Mouse (Mus musculus) hindbrain, embryonic 11.5 days (tissue): ENCODE measurements around the gene Unk. TPM values are rescaled to one million over a fixed set of nuclear protein-coding genes. Genes with fewer than 3 reads are reported as not detected.
"Not testable (repeated sequence)": the region's sequence is repeated elsewhere in the genome, so short reads cannot be mapped to it uniquely, and the experiment has no call there.

Source experiments
- ATAC-seq: fragments of 200-750 bp; cut with Nextera tagmentation; 2 replicates; pipeline ENCODE4 v1.8.0; 2017; ENCODE audit warnings: mild to moderate bottlenecking, moderate TSS enrichment, moderate library complexity; ENCODE audit not compliant: low FRiP score
- DNase-seq: peaks from one replicate; pipeline ENCODE4 v3.0.0-alpha.2; 2015; ENCODE audit warnings: low spot score
- H3K27ac ChIP-seq: fragments of 300-500 bp; sonication (generic); 2 replicates; pipeline ENCODE4 v1.5.1; 2014; ENCODE audit warnings: mild to moderate bottlenecking, low read depth, low read length
- H3K27me3 ChIP-seq: fragments of 300-500 bp; sonication (generic); 2 replicates; pipeline ENCODE4 v1.6.1; 2014; ENCODE audit warnings: mild to moderate bottlenecking, low read length, moderate library complexity, mixed read lengths; ENCODE audit not compliant: control insufficient read depth, insufficient read depth
- H3K36me3 ChIP-seq: fragments of 300-500 bp; sonication (generic); 2 replicates; pipeline ENCODE4 v1.6.1; 2014; ENCODE audit warnings: mild to moderate bottlenecking, low read length, moderate library complexity, mixed read lengths; ENCODE audit not compliant: control insufficient read depth, insufficient read depth
- H3K4me1 ChIP-seq: fragments of 300-500 bp; sonication (generic); replicated peaks from 2 replicates; pipeline ENCODE4 v1.6.1; 2014; ENCODE audit warnings: low read length, mixed read lengths; ENCODE audit not compliant: control insufficient read depth, insufficient read depth
- H3K4me2 ChIP-seq: fragments of 300-500 bp; sonication (generic); replicated peaks from 2 replicates; pipeline ENCODE4 v1.6.1; 2014; ENCODE audit warnings: mild to moderate bottlenecking, low read depth, low read length
- H3K4me3 ChIP-seq: fragments of 300-500 bp; sonication (generic); 2 replicates; pipeline ENCODE4 v1.5.1; 2014; ENCODE audit warnings: low read depth, low read length
- H3K9ac ChIP-seq: fragments of 300-500 bp; sonication (generic); 2 replicates; pipeline ENCODE4 v1.6.1; 2014; ENCODE audit warnings: low read depth, low read length
- H3K9me3 ChIP-seq: fragments of 300-500 bp; sonication (generic); 2 replicates; pipeline ENCODE4 v1.6.1; 2016; ENCODE audit warnings: low read length; ENCODE audit not compliant: control insufficient read depth
- WGBS: fragments of 180-500 bp; shearing (Covaris S2); extraction: QIAGEN DNeasy Blood & Tissue Kit; methylation state at CpG from one replicate; pipeline ENCODE4 v1.1.7; 2014; 5-methylcytosine and 5-hydroxymethylcytosine counted together
- polyA plus RNA-seq: library from polyadenylated mRNA; unstranded; fragments of >200 nt; fragmentation: Nextera tagmentation; extraction: Ambion mirVana; gene quantifications from 2 replicates; pipeline ENCODE4 v1.2.1, GENCODE M21; 2014

Gene Unk
- polyA plus RNA-seq, 1 experiment from 2014 or later = 26.9 TPM

DNA sequence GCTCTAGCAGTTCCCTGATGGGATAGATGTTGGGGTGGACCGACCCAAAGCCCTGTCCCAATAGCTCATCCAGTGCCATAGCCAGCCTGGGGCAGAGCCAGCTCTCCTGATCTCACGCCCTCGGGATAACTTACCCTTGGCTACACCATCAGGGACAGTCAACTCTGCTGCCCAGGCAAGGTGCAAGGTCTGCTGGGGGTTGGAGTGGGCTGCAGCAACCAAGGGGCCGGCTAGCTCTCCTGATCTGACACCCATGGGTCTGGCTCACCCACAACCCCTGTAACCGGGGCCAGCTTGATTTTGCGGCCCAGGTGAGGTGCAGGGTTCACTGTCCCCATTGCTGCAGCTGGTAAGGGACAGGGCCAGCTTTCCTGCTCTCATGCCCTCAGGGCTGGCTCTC, 61.5 kb downstream of the Unk start:
- no peaks in the 10 kb centered on the region for H3K4me1 ChIP-seq
- no peak overlapping the region for H3K4me2 ChIP-seq
- no peaks in the 10 kb centered on the region for H3K36me3 ChIP-seq
- no peak overlapping the region for H3K27ac ChIP-seq
- no peak overlapping the region for H3K9ac ChIP-seq
- no peak for DNase-seq
- H3K4me3 ChIP-seq = no peak overlapping the region
- H3K9me3 ChIP-seq = no peaks in the 10 kb centered on the region
- no peak for ATAC-seq
- 84% methylated on average over 6 of the region's 6 CpGs for WGBS
- no peaks in the 10 kb centered on the region for H3K27me3 ChIP-seq

GRCm38 (mm10) chr11:116092959-116093358, 62.8 kb downstream of the Unk start:
- H3K4me1 ChIP-seq, DNase-seq, H3K36me3 ChIP-seq, H3K9me3 ChIP-seq, ATAC-seq, H3K27ac ChIP-seq, H3K4me2 ChIP-seq, H3K4me3 ChIP-seq, H3K27me3 ChIP-seq, H3K9ac ChIP-seq: not testable (repeated sequence)
- WGBS = 93% methylated on average over 6 of the region's 6 CpGs

DNA sequence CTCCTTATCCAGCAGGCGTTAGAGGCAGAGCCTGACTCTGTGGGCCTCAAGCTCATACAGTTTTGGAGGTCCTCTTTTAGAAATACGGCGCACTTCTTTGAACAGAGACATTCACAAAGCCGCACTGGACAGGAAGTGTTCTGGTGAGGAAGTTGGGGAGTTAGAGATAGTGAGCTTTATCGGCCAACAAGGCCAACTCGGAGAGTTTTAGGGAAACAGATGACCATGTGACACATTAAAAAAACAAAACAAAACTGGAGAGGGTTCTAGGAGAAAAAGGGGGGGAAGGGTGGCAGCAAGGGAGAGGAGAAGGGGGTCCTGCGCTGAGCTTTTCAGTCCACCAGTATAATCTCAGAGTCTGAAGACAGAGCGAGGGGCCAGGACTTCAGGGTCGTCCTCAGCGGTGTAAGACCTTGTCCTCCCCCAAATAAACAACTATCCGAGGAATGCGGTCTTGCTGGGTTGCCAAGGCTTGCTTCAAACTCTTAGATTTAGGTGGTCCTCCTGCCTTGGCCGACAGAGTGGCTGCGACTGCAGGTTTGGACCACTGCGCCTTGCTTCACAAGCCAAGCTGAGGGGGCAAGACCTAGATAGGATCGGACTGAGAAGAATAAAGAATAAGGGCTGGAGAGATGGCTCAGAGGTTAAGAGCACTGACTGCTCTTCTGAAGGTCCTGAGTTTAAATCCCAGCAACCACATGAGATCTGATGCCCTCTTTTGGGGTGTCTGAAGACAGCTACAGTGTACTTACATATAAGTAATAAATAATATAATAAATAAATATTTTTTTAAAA, 63.8 kb downstream of the Unk start:
- no peak overlapping the region for H3K4me2 ChIP-seq
- no peak for ATAC-seq
- no peaks in the 10 kb centered on the region for H3K4me1 ChIP-seq
- H3K27me3 ChIP-seq = no peaks in the 10 kb centered on the region
- 66% methylated on average over 16 of the region's 16 CpGs for WGBS
- no peak overlapping the region for H3K9ac ChIP-seq
- H3K36me3 ChIP-seq = no peaks in the 10 kb centered on the region
- DNase-seq = no peak
- no peak overlapping the region for H3K4me3 ChIP-seq
- H3K27ac ChIP-seq = no peak overlapping the region
- no peaks in the 10 kb centered on the region for H3K9me3 ChIP-seq

DNA sequence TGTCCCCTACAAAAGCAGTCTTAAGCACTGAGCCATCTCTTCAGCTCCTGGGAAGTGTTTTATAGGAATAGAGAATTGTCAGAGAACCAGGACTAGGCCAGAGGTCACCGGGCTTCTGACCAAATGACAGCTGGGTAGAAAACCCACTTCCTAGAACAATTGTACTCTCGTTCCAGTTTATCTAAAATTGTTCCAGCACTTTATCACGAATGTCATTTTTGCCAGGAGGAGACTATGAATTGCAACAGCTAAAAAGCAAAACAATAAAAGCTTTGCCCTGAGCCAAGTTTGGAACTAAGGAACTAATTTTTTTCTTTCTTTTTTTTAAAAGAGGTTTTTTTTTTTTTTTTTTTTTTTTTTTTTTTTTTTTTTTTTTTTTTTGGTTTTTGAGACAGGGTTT, 65.5 kb downstream of the Unk start:
- Histone ChIP-seq H3K27me3 (no peaks in the 10 kb centered on the region), H3K9me3 (no peaks in the 10 kb centered on the region), H3K27ac (no peak overlapping the region), H3K4me3 (no peak overlapping the region), H3K4me1 (no peaks in the 10 kb centered on the region), H3K4me2 (no peak overlapping the region), H3K36me3 (no peaks in the 10 kb centered on the region), H3K9ac (no peak overlapping the region)
- DNase-seq = no peak
- 77% methylated on average over 3 of the region's 3 CpGs for WGBS
- no peak for ATAC-seq

DNA sequence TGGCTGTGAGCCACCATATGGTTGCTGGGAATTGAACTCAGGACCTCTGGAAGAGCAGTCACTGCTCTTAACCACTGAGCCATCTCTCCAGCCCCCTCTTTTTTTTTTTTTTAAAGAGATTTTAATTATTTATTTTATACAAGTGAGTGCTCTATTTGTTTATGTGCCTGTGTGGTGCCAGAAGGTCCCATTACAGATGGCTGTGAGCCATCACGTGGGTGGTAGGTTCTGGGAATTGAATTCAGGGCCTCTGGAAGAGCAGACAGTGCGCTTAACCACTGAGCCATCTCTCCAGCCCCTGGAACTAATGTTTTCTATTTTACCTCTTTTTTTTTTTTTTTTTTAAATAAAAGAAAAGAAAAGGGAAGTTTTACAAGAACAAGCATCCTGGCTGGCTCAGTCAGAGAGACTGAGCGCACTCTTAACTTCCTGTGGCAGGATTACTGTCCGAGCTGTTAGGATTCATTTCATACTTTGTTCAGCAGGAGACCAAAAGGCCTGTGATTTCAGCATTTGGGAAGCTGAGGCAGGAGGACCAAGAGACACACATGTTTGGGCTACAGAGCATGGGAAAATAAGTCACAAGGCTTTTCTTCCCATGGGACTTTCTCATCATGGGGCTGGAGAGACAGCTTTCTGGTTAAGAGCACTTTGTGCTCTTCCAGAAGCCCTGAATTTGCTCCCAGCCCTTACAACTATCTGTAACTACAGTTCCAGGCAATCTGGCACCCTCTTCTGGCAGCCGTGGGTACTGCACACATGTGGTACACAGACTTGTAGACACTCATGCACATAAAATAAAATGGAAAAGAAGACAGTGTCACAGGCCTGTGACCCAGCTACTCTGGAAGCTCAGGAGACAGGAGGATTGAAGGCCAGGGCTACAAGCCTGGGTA, 66.3 kb downstream of the Unk start:
- DNase-seq = peak; percentile 40
- Histone ChIP-seq H3K4me1 (no peaks in the 10 kb centered on the region), H3K27me3 (no peaks in the 10 kb centered on the region), H3K9ac (no peak overlapping the region), H3K4me2 (no peak overlapping the region), H3K36me3 (no peaks in the 10 kb centered on the region), H3K27ac (no peak overlapping the region), H3K4me3 (no peak overlapping the region), H3K9me3 (no peaks in the 10 kb centered on the region)
- ATAC-seq = no peak
- WGBS = 90% methylated on average over 5 of the region's 5 CpGs

- no peak for ATAC-seq
Observed at GRCm38 (mm10) chr11:116098711-116099460, 68.8 kb downstream of the Unk start.

DNA sequence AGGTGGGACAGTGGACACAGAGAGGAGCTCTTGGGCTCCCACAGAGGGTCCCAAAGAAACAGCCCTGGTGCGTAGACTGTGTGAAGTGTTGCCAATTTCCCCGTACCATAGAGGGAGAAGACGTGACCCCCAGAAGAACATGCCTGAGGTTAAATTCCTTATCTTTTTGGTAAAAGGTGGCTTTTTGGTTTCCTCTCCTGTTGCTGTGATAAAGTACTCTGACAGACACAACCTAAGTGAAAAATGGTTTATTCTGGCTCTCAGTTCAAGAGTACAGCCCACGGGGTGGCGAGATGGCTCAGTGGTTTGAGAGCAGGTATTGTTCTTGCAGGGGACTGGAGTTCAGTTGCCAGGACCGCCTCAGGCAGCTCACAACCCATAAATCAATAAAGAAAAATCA, 69.3 kb downstream of the Unk start:
- Histone ChIP-seq H3K27me3 (no peaks in the 10 kb centered on the region), H3K27ac (no peak overlapping the region), H3K4me3 (no peak overlapping the region), H3K9me3 (no peaks in the 10 kb centered on the region), H3K4me2 (no peak overlapping the region), H3K9ac (no peak overlapping the region), H3K4me1 (peaks cover 10% of the 10 kb centered on the region; the same call in 1 of the 2 replicates), H3K36me3 (no peaks in the 10 kb centered on the region)
- 91% methylated on average over 6 of the region's 6 CpGs for WGBS
- DNase-seq = no peak
- no peak for ATAC-seq

More at GRCm38 (mm10) chr11:116098711-116099460, 68.8 kb downstream of the Unk start:
- Histone ChIP-seq H3K4me2 (no peak overlapping the region), H3K27me3 (no peaks in the 10 kb centered on the region), H3K36me3 (no peaks in the 10 kb centered on the region), H3K9me3 (no peaks in the 10 kb centered on the region), H3K4me3 (no peak overlapping the region), H3K9ac (no peak overlapping the region), H3K27ac (no peak overlapping the region), H3K4me1 (peaks cover 10% of the 10 kb centered on the region; the same call in 1 of the 2 replicates)
- WGBS = 80% methylated on average over 14 of the region's 14 CpGs
- no peak for DNase-seq

DNA sequence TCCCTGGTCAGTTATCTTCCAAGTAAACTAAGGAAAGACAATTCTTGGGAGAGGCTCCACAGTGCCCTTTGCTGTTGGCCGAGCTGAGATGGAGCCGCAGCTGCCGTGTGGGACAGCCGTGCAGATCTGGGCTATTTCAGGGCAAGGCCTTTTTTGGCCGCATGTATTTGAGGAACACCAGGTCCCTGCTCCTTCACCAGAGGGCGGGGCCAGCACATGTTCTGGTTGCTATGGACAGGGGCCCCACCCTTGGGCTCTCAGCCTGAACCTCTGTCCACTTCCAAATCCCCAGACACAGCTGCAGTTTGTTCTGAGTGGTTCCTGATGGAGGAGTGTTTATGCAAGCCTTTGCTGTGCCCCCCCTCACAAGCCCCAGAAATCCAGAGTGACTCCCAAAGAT, 70.3 kb downstream of the Unk start:
- no peaks in the 10 kb centered on the region for H3K9me3 ChIP-seq
- no peak for ATAC-seq
- peaks cover 10% of the 10 kb centered on the region; the same call in 1 of the 2 replicates for H3K4me1 ChIP-seq
- DNase-seq = no peak
- H3K27ac ChIP-seq = no peak overlapping the region
- H3K4me2 ChIP-seq = no peak overlapping the region
- H3K36me3 ChIP-seq = no peaks in the 10 kb centered on the region
- H3K9ac ChIP-seq = no peak overlapping the region
- no peaks in the 10 kb centered on the region for H3K27me3 ChIP-seq
- whole genome bisulfite sequencing = 91% methylated on average over 6 of the region's 6 CpGs
- H3K4me3 ChIP-seq = no peak overlapping the region
